ENCODE assay signal across 8 mouse cellular contexts in genomic region chr4:123916748-123917547, GRCm38 (mm10). TPM values are rescaled to one million over a fixed set of nuclear protein-coding genes. Genes with fewer than 3 reads are reported as not detected.
DNase-seq lines count a peak whose midpoint lies in the region; ATAC-seq and TF ChIP-seq lines count a peak whose summit lies in the region.

Gene Rragc (plus strand): TSS chr4:123917446.

- intact Hi-C loops in heart, postnatal 36 days (cut with DNase I): loop anchor here (10.0 kb wide), 2 partner anchors 612 to 772 kb away; no protein-coding TSS in a partner anchor

- H3K9ac ChIP-seq in ES-E14 (ENCODE audit: insufficient read depth, low read depth, low read length, poor library complexity, severe bottlenecking): peak within 1 kb of the TSS; percentile 83
- peak within 1 kb of the TSS; percentile 97 for H3K9ac ChIP-seq in forebrain, embryonic 16.5 days (replicated peaks; ENCODE audit: low read depth, low read length)
- peak within 1 kb of the TSS; percentile 90 for H3K9ac ChIP-seq in lung, embryonic 14.5 days

- H3K4me2 ChIP-seq in forebrain, embryonic 16.5 days (ENCODE audit: low read length): peak within 1 kb of the TSS; percentile 93
- peak within 1 kb of the TSS; percentile 86 for H3K4me2 ChIP-seq in lung, embryonic 14.5 days

- in situ Hi-C loops in ES-E14 (cut with MboI; ENCODE audit: low sequenced_read_pairs in 2 of 2, unreplicated experiment in 2 of 2): no loop called here

- ATAC-seq in forebrain, embryonic 16.5 days: peak; percentile 99
- peak; percentile 99 for ATAC-seq in lung, embryonic 14.5 days (ENCODE audit: insufficient read depth)

- 0 out of 2 replicates have a peak, but pooled peaks have one; percentile 2 for TF ChIP-seq CTCF in layer of hippocampus, adult 2 months (conservative IDR thresholded peaks at IDR 0.05)
- TF ChIP-seq CTCF in lung, embryonic 14.5 days (IDR thresholded peaks at IDR 0.05; ENCODE audit: low read depth): no peak
- TF ChIP-seq CTCF in olfactory bulb, adult 2 months (IDR thresholded peaks at IDR 0.05; ENCODE audit: insufficient read depth, low read depth, low read length): no peak
- no peak for TF ChIP-seq CTCF in thymus, adult 2 months (IDR thresholded peaks at IDR 0.05; ENCODE audit: borderline replicate concordance, control insufficient read depth, extremely low read depth, insufficient read depth, low read length, poor library complexity)

- H3K4me1 ChIP-seq in ES-E14 (ENCODE audit: control insufficient read depth in 2 of 2, insufficient read depth in 2 of 2, low read length in 2 of 2, poor library complexity in 1 of 2): peaks cover 2 to 6% of the 10 kb centered on the region in 2 experiments; a peak in 2 of 4 replicates
- H3K4me1 ChIP-seq in forebrain, embryonic 16.5 days (replicated peaks; ENCODE audit: control insufficient read depth, insufficient read depth, low read length): peaks cover 20% of the 10 kb centered on the region
- peaks cover 7% of the 10 kb centered on the region; the same call in 1 of the 2 replicates for H3K4me1 ChIP-seq in lung, embryonic 14.5 days (ENCODE audit: insufficient read depth)
- H3K4me1 ChIP-seq in olfactory bulb, adult 2 months (ENCODE audit: control insufficient read depth, insufficient read depth, low read length): peaks cover 2% of the 10 kb centered on the region; the same call in 1 of the 2 replicates
- peaks cover 7% of the 10 kb centered on the region; the same call in 1 of the 2 replicates for H3K4me1 ChIP-seq in thymus, adult 2 months (replicated peaks; ENCODE audit: control insufficient read depth, insufficient read depth, low read length)

- no peaks in the 10 kb centered on the region for H3K27me3 ChIP-seq in forebrain, embryonic 16.5 days (replicated peaks; ENCODE audit: control insufficient read depth, insufficient read depth, low read length)
- H3K27me3 ChIP-seq in lung, embryonic 14.5 days (ENCODE audit: insufficient read depth, low read length): no peaks in the 10 kb centered on the region
- H3K27me3 ChIP-seq in thymus, adult 2 months (ENCODE audit: control insufficient read depth, insufficient read depth, low read length): no peaks in the 10 kb centered on the region

- H3K9me3 ChIP-seq in ES-E14 (ENCODE audit: control insufficient read depth, insufficient read depth, low read depth, low read length): no peaks in the 10 kb centered on the region
- H3K9me3 ChIP-seq in forebrain, embryonic 16.5 days (ENCODE audit: control insufficient read depth, low read length): no peaks in the 10 kb centered on the region
- H3K9me3 ChIP-seq in lung, embryonic 14.5 days (ENCODE audit: low read depth, low read length): no peaks in the 10 kb centered on the region

- TF ChIP-seq POLR2A in olfactory bulb, adult 2 months (IDR thresholded peaks at IDR 0.05; ENCODE audit: insufficient read depth, low read depth, low read length): peak; percentile 81
- peak; percentile 57; the same call in 1 of the 2 replicates for TF ChIP-seq POLR2A in thymus, adult 2 months (IDR thresholded peaks at IDR 0.05; ENCODE audit: control insufficient read depth, extremely low read depth, insufficient read depth, low read length, poor library complexity)

- peaks cover 19% of the 10 kb centered on the region for H3K36me3 ChIP-seq in ES-E14 (ENCODE audit: control insufficient read depth, insufficient read depth, low read length, poor library complexity, severe bottlenecking)
- peaks cover 5% of the 10 kb centered on the region for H3K36me3 ChIP-seq in forebrain, embryonic 16.5 days (ENCODE audit: control insufficient read depth, insufficient read depth)
- peaks cover 30% of the 10 kb centered on the region for H3K36me3 ChIP-seq in lung, embryonic 14.5 days (ENCODE audit: insufficient read depth)
- peaks cover 12% of the 10 kb centered on the region for H3K36me3 ChIP-seq in thymus, adult 2 months (ENCODE audit: control insufficient read depth, insufficient read depth, low read length)

- peak within 1 kb of the TSS; percentile 38 for H3K27ac ChIP-seq in ES-E14 (ENCODE audit: insufficient read depth, low read depth, low read length, poor library complexity, severe bottlenecking)
- H3K27ac ChIP-seq in forebrain, embryonic 16.5 days (ENCODE audit: low read length): peak within 1 kb of the TSS; percentile 87
- peak within 1 kb of the TSS; percentile 93 for H3K27ac ChIP-seq in layer of hippocampus, adult 2 months
- H3K27ac ChIP-seq in lung, embryonic 14.5 days (ENCODE audit: low read depth): peak within 1 kb of the TSS; percentile 80
- peak within 1 kb of the TSS; percentile 79; the same call in 1 of the 2 replicates for H3K27ac ChIP-seq in olfactory bulb, adult 2 months (ENCODE audit: insufficient read depth, low read depth, low read length)
- H3K27ac ChIP-seq in thymus, adult 2 months (ENCODE audit: control insufficient read depth, insufficient read depth, low read length): no peak within 1 kb of the TSS

- peak within 1 kb of the TSS; percentile 82 to 91 for H3K4me3 ChIP-seq in ES-E14 (ENCODE audit: insufficient read depth in 1 of 2, low read depth in 1 of 2, low read length in 2 of 2, poor library complexity in 1 of 2, severe bottlenecking in 1 of 2)
- peak within 1 kb of the TSS; percentile 98 for H3K4me3 ChIP-seq in forebrain, embryonic 16.5 days (replicated peaks; ENCODE audit: low read length)
- peak within 1 kb of the TSS; percentile 89 for H3K4me3 ChIP-seq in layer of hippocampus, adult 2 months
- peak within 1 kb of the TSS; percentile 98 for H3K4me3 ChIP-seq in lung, embryonic 14.5 days (ENCODE audit: low read depth, low read length)
- H3K4me3 ChIP-seq in olfactory bulb, adult 2 months (ENCODE audit: insufficient read depth, low read depth, low read length): peak within 1 kb of the TSS; percentile 91
- peak within 1 kb of the TSS; percentile 90 for H3K4me3 ChIP-seq in thymus, adult 2 months (ENCODE audit: control insufficient read depth, insufficient read depth, low read length)

- under 1% methylated on average over 49 of the region's 49 CpGs for WGBS in forebrain, embryonic 16.5 days
- 1% methylated on average over 49 of the region's 49 CpGs for WGBS in lung, embryonic 14.5 days
- 1% methylated on average over 49 of the region's 49 CpGs for WGBS in olfactory bulb, adult 2 months
- 1% methylated on average over 49 of the region's 49 CpGs for WGBS in thymus, adult 2 months

- peak; percentile 96 for DNase-seq in ES-E14 (ENCODE audit: low read depth, low spot score)
- peak; percentile 100 for DNase-seq in cerebellum, adult 11-12 months
- DNase-seq in heart, postnatal 36 days: peak; percentile 100
- DNase-seq in layer of hippocampus, adult 2 months (ENCODE audit: low spot score in 2 of 2): peak; percentile 100
- peak; percentile 100 for DNase-seq in lung, embryonic 14.5 days
- peak; percentile 100 for DNase-seq in thymus, adult 2 months

TF ChIP-seq in ES-E14, 5 proteins besides CTCF, POLR2A, EP300 and RAD21:
- TF ChIP-seq HCFC1 (IDR thresholded peaks at IDR 0.05; ENCODE audit: borderline replicate concordance, insufficient read depth, low read length): peak; percentile 64; the same call in 1 of the 2 replicates
- peak; percentile 87 for TF ChIP-seq CHD2 (IDR thresholded peaks at IDR 0.05; ENCODE audit: low read depth, low read length)
- no peak for TF ChIP-seq MAFK (IDR thresholded peaks at IDR 0.05; ENCODE audit: insufficient read depth, low read depth, low read length)
TF ChIP-seq in ES-E14: peak in this region for 2.

RNA-seq across cellular contexts. Expression of gene Rragc, which starts in this region (rescaled TPM):
- 17.0 and 24.0 TPM in 2 replicates for total RNA-seq in ES-E14 (2012; rRNA removed)
- polyA plus RNA-seq in forebrain, embryonic 16.5 days (2015; fragmentation: Nextera tagmentation; extraction: Ambion mirVana): 44.7 and 54.8 TPM in 2 replicates
- total RNA-seq in heart, postnatal 36 days (2021): 10 to 100 TPM; 39.8 to 40.0 TPM
- total RNA-seq in layer of hippocampus, adult 2 months (2021): 10 to 100 TPM; 54.8 to 60.6 TPM
- polyA plus RNA-seq in lung, embryonic 14.5 days (2014; fragmentation: Nextera tagmentation; extraction: Ambion mirVana): 50.2 and 54.3 TPM in 2 replicates
- polyA plus RNA-seq in olfactory bulb, adult 2 months (2012; ENCODE audit: insufficient read depth, insufficient read length, low replicate concordance, missing spikeins): 118 TPM in 1 of 2 replicates, not detected in the other
- polyA plus RNA-seq in thymus, adult 2 months (2012; rRNA removed): 44.6 and 46.2 TPM in 2 replicates
